Mouse (Mus musculus): ENCODE measurements around the gene Tubd1.

DNA sequence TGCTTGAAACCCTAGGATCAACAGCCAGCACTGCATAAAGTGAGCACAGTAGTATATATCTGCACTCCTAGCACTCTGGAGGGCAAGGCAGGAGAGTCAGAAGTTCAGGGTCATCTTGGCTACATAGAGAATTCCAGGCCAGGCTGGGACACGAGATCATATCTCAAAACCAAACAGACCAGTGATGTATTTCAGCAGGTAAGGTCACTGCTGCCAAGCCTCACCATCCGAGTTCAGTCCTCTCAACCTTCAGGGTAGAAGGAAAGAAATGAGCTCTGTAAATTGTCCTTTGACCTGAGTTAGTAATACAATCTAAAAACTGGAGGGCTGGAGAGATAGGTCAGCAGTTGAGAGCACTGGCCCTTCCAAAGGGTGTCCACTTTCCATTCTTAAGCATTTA is 29.6 kb downstream of the Tubd1 start:
- no peak for TF ChIP-seq CTCF (IDR thresholded peaks at IDR 0.05)
- no peak for TF ChIP-seq EP300 (IDR thresholded peaks at IDR 0.05)

All from lung, postnatal 0 days (tissue).